Mouse (Mus musculus): ENCODE results near the gene Klk1b9. TPM values are rescaled to one million over a fixed set of nuclear protein-coding genes. Genes with fewer than 3 reads are reported as not detected.
"Not testable (repeated sequence)": the region's sequence is repeated elsewhere in the genome, so short reads cannot be mapped to it uniquely, and the experiment has no call there.

Gene Klk1b9
- polyA plus RNA-seq, 1 experiment from 2014 or later, result not detected

- not testable (repeated sequence) for ATAC-seq (replicated peaks; ENCODE audit: insufficient number of reproducible peaks, low FRiP score, low TSS enrichment)
- WGBS (ENCODE audit: insufficient replicate concordance), result 77% methylated on average over 6 of the region's 6 CpGs
Observed at GRCm38 (mm10) chr7:44014666-44015065, 38.8 kb downstream of the Klk1b9 start.

GRCm38 (mm10) chr7:44015071-44015470 lies 39.2 kb downstream of the Klk1b9 start:
- Histone ChIP-seq H3K9me3 (replicated peaks; ENCODE audit: control insufficient read depth, low read length) (no peaks in the 10 kb centered on the region), H3K9ac (ENCODE audit: low read depth, low read length) (no peak overlapping the region), H3K27ac (ENCODE audit: low read depth, low read length) (no peak overlapping the region), H3K4me1 (ENCODE audit: control insufficient read depth, insufficient read depth, low read length) (no peaks in the 10 kb centered on the region), H3K36me3 (ENCODE audit: control insufficient read depth, insufficient read depth, low read length) (no peaks in the 10 kb centered on the region), H3K4me2 (no peak overlapping the region), H3K4me3 (ENCODE audit: low read depth, low read length) (no peak overlapping the region), H3K27me3 (ENCODE audit: control insufficient read depth, insufficient read depth, low read length) (no peaks in the 10 kb centered on the region)
- WGBS (ENCODE audit: insufficient replicate concordance), result 76% methylated on average over 5 of the region's 5 CpGs
- ATAC-seq (replicated peaks; ENCODE audit: insufficient number of reproducible peaks, low FRiP score, low TSS enrichment), result no peak

More at GRCm38 (mm10) chr7:44014666-44015065, 38.8 kb downstream of the Klk1b9 start:
- not testable (repeated sequence) for H3K27ac ChIP-seq (ENCODE audit: low read depth, low read length); H3K4me2 ChIP-seq; H3K27me3 ChIP-seq (ENCODE audit: control insufficient read depth, insufficient read depth, low read length); H3K4me3 ChIP-seq (ENCODE audit: low read depth, low read length); H3K9ac ChIP-seq (ENCODE audit: low read depth, low read length); H3K9me3 ChIP-seq (replicated peaks; ENCODE audit: control insufficient read depth, low read length); H3K36me3 ChIP-seq (ENCODE audit: control insufficient read depth, insufficient read depth, low read length); H3K4me1 ChIP-seq (ENCODE audit: control insufficient read depth, insufficient read depth, low read length)

Other genes with a start within 250 kb of the Klk1b9 start
- gene Klk12, start 207.2 kb upstream of the Klk1b9 start, polyA plus RNA-seq (2014; fragmentation: Nextera tagmentation; extraction: Ambion mirVana), result not detected in 2 replicates
- gene Klk11, start 201.5 kb upstream of the Klk1b9 start, polyA plus RNA-seq (2014; fragmentation: Nextera tagmentation; extraction: Ambion mirVana), result not detected in 2 replicates
- gene Klk10, start 195.0 kb upstream of the Klk1b9 start, polyA plus RNA-seq (2014; fragmentation: Nextera tagmentation; extraction: Ambion mirVana), result 0.26 TPM in 1 of 2 replicates, not detected in the other
- not detected in 2 replicates for gene Klk9, start 184.2 kb upstream of the Klk1b9 start, polyA plus RNA-seq (2014; fragmentation: Nextera tagmentation; extraction: Ambion mirVana)
- gene Klk8, start 178.5 kb upstream of the Klk1b9 start, polyA plus RNA-seq (2014; fragmentation: Nextera tagmentation; extraction: Ambion mirVana), result 26.3 and 32.1 TPM in 2 replicates
- gene Klk7, start 164.8 kb upstream of the Klk1b9 start, polyA plus RNA-seq (2014; fragmentation: Nextera tagmentation; extraction: Ambion mirVana), result 0.09 TPM in 1 of 2 replicates, not detected in the other
- gene Klk6, start 151.6 kb upstream of the Klk1b9 start, polyA plus RNA-seq (2014; fragmentation: Nextera tagmentation; extraction: Ambion mirVana), result not detected in 2 replicates
- gene Klk5, start 134.1 kb upstream of the Klk1b9 start, polyA plus RNA-seq (2014; fragmentation: Nextera tagmentation; extraction: Ambion mirVana), result not detected in 2 replicates
- not detected in 2 replicates for gene Klk4, start 94.9 kb upstream of the Klk1b9 start, polyA plus RNA-seq (2014; fragmentation: Nextera tagmentation; extraction: Ambion mirVana)
- gene Klk15, start 42.3 kb upstream of the Klk1b9 start, polyA plus RNA-seq (2014; fragmentation: Nextera tagmentation; extraction: Ambion mirVana), result not detected in 2 replicates
- gene Klk1b8, start 25.4 kb upstream of the Klk1b9 start, polyA plus RNA-seq (2014; fragmentation: Nextera tagmentation; extraction: Ambion mirVana), result not detected in 2 replicates
- not detected in 2 replicates for gene Klk1b1, start 9.3 kb upstream of the Klk1b9 start, polyA plus RNA-seq (2014; fragmentation: Nextera tagmentation; extraction: Ambion mirVana)
- not detected in 2 replicates for gene Klk1b11, start 19.8 kb downstream of the Klk1b9 start, polyA plus RNA-seq (2014; fragmentation: Nextera tagmentation; extraction: Ambion mirVana)
- not detected in 2 replicates for gene Klk1b26, start 36.1 kb downstream of the Klk1b9 start, polyA plus RNA-seq (2014; fragmentation: Nextera tagmentation; extraction: Ambion mirVana)
- not detected in 2 replicates for gene Klk1b27, start 76.2 kb downstream of the Klk1b9 start, polyA plus RNA-seq (2014; fragmentation: Nextera tagmentation; extraction: Ambion mirVana)
- gene Klk1b21, start 126.3 kb downstream of the Klk1b9 start, polyA plus RNA-seq (2014; fragmentation: Nextera tagmentation; extraction: Ambion mirVana), result not detected in 2 replicates
- gene Klk1b22, start 136.6 kb downstream of the Klk1b9 start, polyA plus RNA-seq (2014; fragmentation: Nextera tagmentation; extraction: Ambion mirVana), result not detected in 2 replicates
- not detected in 2 replicates for gene Klk1b16, start 160.7 kb downstream of the Klk1b9 start, polyA plus RNA-seq (2014; fragmentation: Nextera tagmentation; extraction: Ambion mirVana)
- gene Klk1b24, start 212.2 kb downstream of the Klk1b9 start, polyA plus RNA-seq (2014; fragmentation: Nextera tagmentation; extraction: Ambion mirVana), result not detected in 2 replicates
- not detected in 2 replicates for gene Klk1b3, start 222.1 kb downstream of the Klk1b9 start, polyA plus RNA-seq (2014; fragmentation: Nextera tagmentation; extraction: Ambion mirVana)
- gene Klk1b4, start 231.4 kb downstream of the Klk1b9 start, polyA plus RNA-seq (2014; fragmentation: Nextera tagmentation; extraction: Ambion mirVana), result not detected in 2 replicates
- not detected in 2 replicates for gene Klk1b5, start 239.9 kb downstream of the Klk1b9 start, polyA plus RNA-seq (2014; fragmentation: Nextera tagmentation; extraction: Ambion mirVana)
- gene Klk1, start 249.3 kb downstream of the Klk1b9 start, polyA plus RNA-seq (2014; fragmentation: Nextera tagmentation; extraction: Ambion mirVana), result not detected in 2 replicates

Data from heart, embryonic 11.5 days (tissue).